Mouse (Mus musculus): ENCODE measurements around the gene Ackr3. TPM values are rescaled to one million over a fixed set of nuclear protein-coding genes. Genes with fewer than 3 reads are reported as not detected.

Gene Ackr3
- polyA plus RNA-seq, 1 experiment from 2014 or later: 52.6 TPM

GRCm38 (mm10) chr1:90182521-90182920 is 21.3 kb upstream of the Ackr3 start:
- Histone ChIP-seq H3K27ac (no peak overlapping the region), H3K36me3 (ENCODE audit: insufficient read depth, low read length) (no peaks in the 10 kb centered on the region), H3K4me1 (replicated peaks; ENCODE audit: insufficient read depth, low read length) (no peaks in the 10 kb centered on the region), H3K9me3 (replicated peaks; ENCODE audit: low read length) (no peaks in the 10 kb centered on the region), H3K4me2 (ENCODE audit: low read length) (no peak overlapping the region), H3K4me3 (replicated peaks; ENCODE audit: low read depth, low read length) (no peak overlapping the region), H3K27me3 (ENCODE audit: insufficient read depth, low read length) (no peaks in the 10 kb centered on the region), H3K9ac (ENCODE audit: low read depth, low read length) (no peak overlapping the region)
- WGBS: 65% methylated on average over 5 of the region's 5 CpGs
- ATAC-seq (replicated peaks; ENCODE audit: low FRiP score, low read depth): no peak
- no peak for TF ChIP-seq CTCF (IDR thresholded peaks at IDR 0.05; ENCODE audit: low read depth)
- no peak for DNase-seq (ENCODE audit: low spot score)

DNA sequence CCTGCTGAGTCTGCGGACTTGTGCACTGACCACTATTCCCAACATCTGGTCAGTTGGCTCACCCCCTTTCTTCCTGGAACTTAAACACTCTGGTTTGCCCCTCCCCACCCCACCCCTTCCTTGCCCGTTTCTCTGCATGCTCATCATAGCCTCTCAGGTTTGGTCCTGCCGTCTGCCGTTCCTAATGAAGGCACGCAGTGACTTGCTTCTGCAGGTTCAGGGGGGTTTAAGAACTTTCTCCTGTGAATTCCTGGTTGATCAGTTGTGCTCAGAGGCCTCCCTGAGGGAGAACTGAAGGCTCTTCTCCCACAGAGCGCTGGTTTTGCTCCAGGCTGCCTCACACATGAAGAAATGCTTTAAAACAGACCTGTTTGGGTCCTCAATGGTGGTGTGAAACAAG is 20.2 kb upstream of the Ackr3 start:
- no peak overlapping the region for H3K27ac ChIP-seq
- H3K4me2 ChIP-seq (ENCODE audit: low read length): no peak overlapping the region
- 51% methylated on average over 6 of the region's 6 CpGs for WGBS
- no peaks in the 10 kb centered on the region for H3K4me1 ChIP-seq (replicated peaks; ENCODE audit: insufficient read depth, low read length)
- DNase-seq (ENCODE audit: low spot score) (no peak), ATAC-seq (replicated peaks; ENCODE audit: low FRiP score, low read depth) (no peak)
- no peaks in the 10 kb centered on the region for H3K27me3 ChIP-seq (ENCODE audit: insufficient read depth, low read length)
- no peak overlapping the region for H3K9ac ChIP-seq (ENCODE audit: low read depth, low read length)
- H3K36me3 ChIP-seq (ENCODE audit: insufficient read depth, low read length): no peaks in the 10 kb centered on the region
- H3K4me3 ChIP-seq (replicated peaks; ENCODE audit: low read depth, low read length): no peak overlapping the region
- TF ChIP-seq CTCF (IDR thresholded peaks at IDR 0.05; ENCODE audit: low read depth): no peak
- H3K9me3 ChIP-seq (replicated peaks; ENCODE audit: low read length): no peaks in the 10 kb centered on the region

DNA sequence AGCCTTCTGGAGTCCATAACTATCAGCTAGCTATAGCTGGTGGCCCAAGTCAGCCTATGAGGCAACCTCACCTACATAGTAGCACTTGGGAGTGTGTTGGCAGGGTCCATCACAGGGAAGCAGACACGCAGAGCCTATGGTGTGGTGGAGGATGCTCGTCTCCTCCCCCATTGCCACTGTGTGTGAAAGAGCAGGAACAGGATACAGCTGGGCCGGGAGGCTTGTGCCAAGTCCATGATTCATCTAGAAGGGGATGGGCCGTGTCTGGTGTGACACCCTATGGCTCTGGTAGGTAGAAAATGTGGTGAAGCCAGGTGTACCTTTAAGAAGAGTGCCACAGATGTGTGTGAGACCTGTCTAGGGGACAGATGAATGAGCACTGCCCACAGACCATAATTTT is 17.6 kb upstream of the Ackr3 start:
- Histone ChIP-seq H3K9me3 (replicated peaks; ENCODE audit: low read length) (no peaks in the 10 kb centered on the region), H3K4me2 (ENCODE audit: low read length) (no peak overlapping the region), H3K27me3 (ENCODE audit: insufficient read depth, low read length) (no peaks in the 10 kb centered on the region), H3K27ac (no peak overlapping the region), H3K4me3 (replicated peaks; ENCODE audit: low read depth, low read length) (no peak overlapping the region), H3K36me3 (ENCODE audit: insufficient read depth, low read length) (no peaks in the 10 kb centered on the region), H3K9ac (ENCODE audit: low read depth, low read length) (no peak overlapping the region), H3K4me1 (replicated peaks; ENCODE audit: insufficient read depth, low read length) (no peaks in the 10 kb centered on the region)
- DNase-seq (ENCODE audit: low spot score): no peak
- 69% methylated on average over 4 of the region's 4 CpGs for WGBS
- no peak for ATAC-seq (replicated peaks; ENCODE audit: low FRiP score, low read depth)
- TF ChIP-seq CTCF (IDR thresholded peaks at IDR 0.05; ENCODE audit: low read depth): no peak

GRCm38 (mm10) chr1:90186874-90187273 is 16.9 kb upstream of the Ackr3 start:
- DNase-seq (ENCODE audit: low spot score): no peak
- no peak for ATAC-seq (replicated peaks; ENCODE audit: low FRiP score, low read depth)
- TF ChIP-seq CTCF (IDR thresholded peaks at IDR 0.05; ENCODE audit: low read depth): no peak
- Histone ChIP-seq H3K4me3 (replicated peaks; ENCODE audit: low read depth, low read length) (no peak overlapping the region), H3K36me3 (ENCODE audit: insufficient read depth, low read length) (no peaks in the 10 kb centered on the region), H3K9me3 (replicated peaks; ENCODE audit: low read length) (no peaks in the 10 kb centered on the region), H3K9ac (ENCODE audit: low read depth, low read length) (no peak overlapping the region), H3K27me3 (ENCODE audit: insufficient read depth, low read length) (no peaks in the 10 kb centered on the region), H3K4me2 (ENCODE audit: low read length) (no peak overlapping the region), H3K27ac (no peak overlapping the region), H3K4me1 (replicated peaks; ENCODE audit: insufficient read depth, low read length) (no peaks in the 10 kb centered on the region)
- 78% methylated on average over 5 of the region's 5 CpGs for WGBS

GRCm38 (mm10) chr1:90189046-90189445 is 14.7 kb upstream of the Ackr3 start:
- Histone ChIP-seq H3K9me3 (replicated peaks; ENCODE audit: low read length) (no peaks in the 10 kb centered on the region), H3K4me3 (replicated peaks; ENCODE audit: low read depth, low read length) (no peak overlapping the region), H3K27ac (no peak overlapping the region)

GRCm38 (mm10) chr1:90201246-90201645 is 2.5 kb upstream of the Ackr3 start:
- Histone ChIP-seq H3K36me3 (ENCODE audit: insufficient read depth, low read length) (no peaks in the 10 kb centered on the region), H3K4me3 (replicated peaks; ENCODE audit: low read depth, low read length) (no peak overlapping the region), H3K4me1 (replicated peaks; ENCODE audit: insufficient read depth, low read length) (peaks cover 5% of the 10 kb centered on the region; the same call in 1 of the 2 replicates), H3K27me3 (ENCODE audit: insufficient read depth, low read length) (no peaks in the 10 kb centered on the region), H3K9me3 (replicated peaks; ENCODE audit: low read length) (no peaks in the 10 kb centered on the region; the same call in 1 of the 2 replicates), H3K27ac (no peak overlapping the region), H3K9ac (ENCODE audit: low read depth, low read length) (no peak overlapping the region), H3K4me2 (ENCODE audit: low read length) (no peak overlapping the region)
- no peak for TF ChIP-seq CTCF (IDR thresholded peaks at IDR 0.05; ENCODE audit: low read depth)
- WGBS: 66% methylated on average over 5 of the region's 5 CpGs
- ATAC-seq (replicated peaks; ENCODE audit: low FRiP score, low read depth) (no peak), DNase-seq (ENCODE audit: low spot score) (no peak)

More at GRCm38 (mm10) chr1:90189046-90189445, 14.7 kb upstream of the Ackr3 start:
- Histone ChIP-seq H3K27me3 (ENCODE audit: insufficient read depth, low read length) (no peaks in the 10 kb centered on the region), H3K9ac (ENCODE audit: low read depth, low read length) (no peak overlapping the region), H3K36me3 (ENCODE audit: insufficient read depth, low read length) (no peaks in the 10 kb centered on the region), H3K4me1 (replicated peaks; ENCODE audit: insufficient read depth, low read length) (no peaks in the 10 kb centered on the region), H3K4me2 (ENCODE audit: low read length) (no peak overlapping the region)
- TF ChIP-seq CTCF (IDR thresholded peaks at IDR 0.05; ENCODE audit: low read depth): no peak
- no peak for DNase-seq (ENCODE audit: low spot score)
- WGBS: 95% methylated on average over 6 of the region's 6 CpGs
- ATAC-seq (replicated peaks; ENCODE audit: low FRiP score, low read depth): no peak

- no peaks in the 10 kb centered on the region; the same call in 1 of the 2 replicates for H3K9me3 ChIP-seq (replicated peaks; ENCODE audit: low read length)
- ATAC-seq (replicated peaks; ENCODE audit: low FRiP score, low read depth) (no peak), DNase-seq (ENCODE audit: low spot score) (no peak)
- H3K27ac ChIP-seq: no peak overlapping the region
- H3K4me3 ChIP-seq (replicated peaks; ENCODE audit: low read depth, low read length): no peak overlapping the region
- H3K4me1 ChIP-seq (replicated peaks; ENCODE audit: insufficient read depth, low read length): peaks cover 8% of the 10 kb centered on the region
- H3K4me2 ChIP-seq (ENCODE audit: low read length): no peak overlapping the region
- H3K27me3 ChIP-seq (ENCODE audit: insufficient read depth, low read length): no peaks in the 10 kb centered on the region
- 68% methylated on average over 2 of the region's 2 CpGs for WGBS
- no peak overlapping the region for H3K9ac ChIP-seq (ENCODE audit: low read depth, low read length)
- no peaks in the 10 kb centered on the region for H3K36me3 ChIP-seq (ENCODE audit: insufficient read depth, low read length)
- no peak for TF ChIP-seq CTCF (IDR thresholded peaks at IDR 0.05; ENCODE audit: low read depth)
Observed at GRCm38 (mm10) chr1:90201655-90202054, 2.1 kb upstream of the Ackr3 start.

All from kidney, postnatal 0 days (tissue).